Mouse (Mus musculus) retina, postnatal 1 day (tissue): ENCODE measurements around the gene Vmn1r89.

Experiments used
- DNase-seq: peaks from one replicate; pipeline ENCODE4 v3.0.0-alpha.2; 2012

Gene Vmn1r89

DNA sequence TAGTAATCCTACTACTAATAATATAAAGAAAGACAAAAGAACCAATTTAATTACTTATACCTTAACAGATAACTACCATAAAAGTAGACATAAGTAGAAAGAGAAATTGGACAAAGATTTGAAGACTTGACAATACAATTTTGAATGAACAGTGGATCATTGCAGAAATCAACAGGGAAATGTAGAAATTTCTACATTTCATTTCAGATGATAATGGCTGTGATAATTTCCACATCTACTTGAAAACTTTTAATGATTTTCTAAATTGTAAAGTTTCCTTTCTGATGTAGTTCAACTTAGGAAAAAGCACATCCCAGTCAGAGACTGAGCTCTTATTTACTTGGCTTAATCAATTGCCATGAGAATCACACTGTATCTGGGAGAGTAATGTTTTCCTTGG lies at the start of gene Vmn1r89:
Gene Vmn1r89, plus strand, starts transcription at position 301 of the 400 bp plus-strand sequence.
- DNase-seq = no peak

- no peak for DNase-seq
Measured at GRCm38 (mm10) chr7:13260746-13261700, 48.2 kb downstream of the Vmn1r89 start.

- no peak for DNase-seq
Measured at GRCm38 (mm10) chr7:13263851-13264250, 51.0 kb downstream of the Vmn1r89 start.

GRCm38 (mm10) chr7:13264396-13264795 lies 51.6 kb downstream of the Vmn1r89 start:
- DNase-seq = peak; percentile 75

DNA sequence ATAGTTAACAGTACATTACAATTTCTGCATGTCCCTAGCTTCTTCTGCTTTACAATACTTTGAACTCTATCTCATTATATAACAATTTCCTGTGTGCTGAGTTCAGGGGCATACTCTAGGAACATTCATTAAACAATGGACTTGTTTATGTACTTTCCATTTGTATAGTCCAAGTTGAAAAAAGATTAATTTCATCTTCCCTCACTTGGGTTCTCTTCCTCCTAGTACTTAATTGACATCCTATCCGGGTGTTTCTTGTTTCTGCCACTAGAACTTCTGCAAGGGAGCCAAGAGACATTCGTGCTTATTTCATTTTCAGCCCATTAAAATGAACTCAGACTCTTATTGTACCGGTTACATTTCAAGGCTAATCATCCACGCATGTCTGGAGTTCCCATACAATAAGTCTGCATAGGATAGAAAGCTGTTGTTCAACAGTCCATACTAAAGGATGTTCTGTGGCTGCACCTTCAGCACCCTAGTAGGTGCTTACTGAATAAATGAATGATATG lies 56.0 kb downstream of the Vmn1r89 start:
- no peak for DNase-seq

GRCm38 (mm10) chr7:13269394-13269793 lies 56.6 kb downstream of the Vmn1r89 start:
- no peak for DNase-seq
